Mouse (Mus musculus) E14TG2a.4 (cell line): Measurements from ENCODE around the gene 2410015M20Rik.

ENCODE experiments used
- CTCF ChIP-seq: conservative IDR thresholded peaks from 2 replicates; pipeline ENCODE4 v1.5.1; 2014; ENCODE audit warnings: low read length
- NANOG ChIP-seq: IDR thresholded peaks from 2 replicates; pipeline ENCODE4 v1.6.1; 2014; ENCODE audit warnings: borderline replicate concordance, low read length, mixed read lengths
- POU5F1 ChIP-seq: IDR thresholded peaks from 2 replicates; pipeline ENCODE4 v1.6.1; 2014; ENCODE audit warnings: low read length, borderline replicate concordance

DNA sequence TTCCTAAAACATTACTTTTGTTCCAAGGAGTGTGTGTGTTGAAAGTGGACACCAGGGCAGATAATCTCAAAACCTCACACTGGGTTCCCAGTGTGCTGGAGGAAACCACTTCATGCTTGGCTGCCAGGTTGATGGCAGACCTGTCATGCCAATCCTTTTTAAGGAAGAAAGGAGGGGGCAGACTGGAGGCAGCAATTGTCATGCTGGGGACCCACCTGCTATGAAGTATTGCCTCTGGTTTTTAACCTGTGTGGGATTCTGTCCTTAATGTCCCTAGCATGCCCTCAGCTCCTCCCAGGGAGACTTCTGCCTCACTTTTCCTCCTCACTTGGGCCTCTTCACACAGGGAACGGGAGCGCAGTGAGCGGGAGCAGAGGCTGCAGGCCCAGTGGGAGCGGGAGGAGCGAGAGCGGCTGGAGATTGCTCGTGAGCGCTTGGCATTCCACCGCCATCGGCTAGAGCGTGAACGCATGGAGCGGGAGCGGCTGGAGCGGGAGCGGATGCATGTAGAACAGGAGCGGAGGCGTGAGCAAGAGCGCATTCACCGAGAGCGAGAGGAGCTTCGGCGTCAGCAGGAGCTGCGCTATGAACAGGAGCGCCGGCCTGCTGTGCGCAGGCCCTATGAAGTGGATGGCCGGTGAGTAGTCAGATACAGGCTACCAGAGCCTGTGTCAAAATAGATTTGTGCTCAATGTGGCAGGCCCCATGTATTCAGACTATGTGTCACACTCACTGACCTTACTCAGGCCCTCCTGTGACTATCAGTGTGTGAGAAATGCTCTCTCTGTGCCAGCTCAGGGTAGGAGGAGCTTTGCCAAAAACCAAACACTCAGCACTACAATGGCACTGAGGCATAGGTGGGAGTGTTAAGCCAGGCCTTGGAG lies 6.1 kb downstream of the 2410015M20Rik start:
- no peak for TF ChIP-seq CTCF
- no peak for TF ChIP-seq NANOG
- TF ChIP-seq POU5F1: no peak
